Mouse (Mus musculus) erythroblast, embryonic 14.5 days (primary cell): Measurements from ENCODE around the gene Bach2.

Source experiments
- GATA1 ChIP-seq: IDR thresholded peaks from 2 replicates; pipeline ENCODE4 v1.6.1; 2012; ENCODE audit warnings: low read length, inconsistent platforms, mixed read lengths
- TAL1 ChIP-seq: IDR thresholded peaks from 3 replicates; pipeline ENCODE4 v1.6.1; 2012; ENCODE audit warnings: low read length, inconsistent platforms, mixed read lengths

DNA sequence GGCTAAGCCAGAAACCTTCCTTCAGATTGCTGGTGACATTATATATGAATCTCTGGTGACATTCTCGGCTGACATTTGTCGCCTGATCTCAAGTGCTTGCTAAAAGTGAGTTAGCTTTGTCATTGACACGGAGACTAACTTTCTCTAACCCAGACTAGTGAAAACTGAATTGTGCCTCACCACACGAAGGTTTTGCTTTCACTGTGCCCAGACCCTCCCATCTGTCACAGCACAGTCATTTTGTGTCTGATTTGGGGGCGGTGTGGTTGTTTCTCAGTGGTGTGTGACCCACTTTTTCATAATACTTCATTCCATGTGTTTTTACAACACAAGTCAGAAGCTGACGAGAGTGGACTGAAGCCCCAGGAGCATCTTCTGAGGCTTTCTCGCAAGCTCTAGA, 185.8 kb downstream of the Bach2 start:
- TF ChIP-seq GATA1 = no peak
- TF ChIP-seq TAL1 = no peak
